Mouse (Mus musculus) left cerebral cortex, adult 2 months (tissue): ENCODE measurements around the gene Glud1. TPM values are rescaled to one million over a fixed set of nuclear protein-coding genes. Genes with fewer than 3 reads are reported as not detected.

ENCODE experiments used
- DNase-seq, 2 experiments: peaks; one replicate each; pipeline ENCODE4 v3.0.0; 2021 to 2022; ENCODE audit warnings: low spot score in 2 of 2, mixed read lengths in 1 of 2; ENCODE audit errors: extremely low spot score in 1 of 2
- H3K27ac ChIP-seq: fragments of 200-600 bp; 2 replicates; pipeline ENCODE4 v1.8.1; 2022
- H3K4me3 ChIP-seq: fragments of 200-600 bp; 2 replicates; pipeline ENCODE4 v1.8.1; 2022
- CTCF ChIP-seq: fragments of 200-600 bp; IDR thresholded peaks from 2 replicates; pipeline ENCODE4 v1.8.1; 2022; ENCODE audit warnings: antibody characterized with exemption, mild to moderate bottlenecking, moderate library complexity
- intact Hi-C: fragments of 180-260 bp; cut with DNase I; formaldehyde crosslinking; loops from one replicate; pipeline ENCODE4 v1.15.1; 2025
- long read RNA-seq, 2 experiments: library from polyadenylated mRNA; stranded (forward); transcript quantifications; one replicate each; pipeline ENCODE4 v2.0.0; 2021; ENCODE audit warnings: borderline mapping rate in 2 of 2
- total RNA-seq, 2 experiments: library from RNA; stranded (reverse); gene quantifications; 2 replicates each; pipeline ENCODE4 v1.2.3; 2021

The Glud1 gene
- total RNA-seq: 100 to 1,000 TPM; 281 to 285 TPM
- long read RNA-seq, experiment 1, transcript Glud1-201 (13 exons, 3,390 nt): major isoform, 209 of 223 reads
- long read RNA-seq, experiment 1, partial matches to known transcripts: 11 of 223 reads
- long read RNA-seq, experiment 1, other reads (novel, unspliced or antisense): 3 of 223 reads
- long read RNA-seq, experiment 2, transcript Glud1-201 (13 exons, 3,390 nt): major isoform, 172 of 187 reads
- long read RNA-seq, experiment 2, partial matches to known transcripts: 8 of 187 reads
- long read RNA-seq, experiment 2, other reads (novel, unspliced or antisense): 7 of 187 reads

DNA sequence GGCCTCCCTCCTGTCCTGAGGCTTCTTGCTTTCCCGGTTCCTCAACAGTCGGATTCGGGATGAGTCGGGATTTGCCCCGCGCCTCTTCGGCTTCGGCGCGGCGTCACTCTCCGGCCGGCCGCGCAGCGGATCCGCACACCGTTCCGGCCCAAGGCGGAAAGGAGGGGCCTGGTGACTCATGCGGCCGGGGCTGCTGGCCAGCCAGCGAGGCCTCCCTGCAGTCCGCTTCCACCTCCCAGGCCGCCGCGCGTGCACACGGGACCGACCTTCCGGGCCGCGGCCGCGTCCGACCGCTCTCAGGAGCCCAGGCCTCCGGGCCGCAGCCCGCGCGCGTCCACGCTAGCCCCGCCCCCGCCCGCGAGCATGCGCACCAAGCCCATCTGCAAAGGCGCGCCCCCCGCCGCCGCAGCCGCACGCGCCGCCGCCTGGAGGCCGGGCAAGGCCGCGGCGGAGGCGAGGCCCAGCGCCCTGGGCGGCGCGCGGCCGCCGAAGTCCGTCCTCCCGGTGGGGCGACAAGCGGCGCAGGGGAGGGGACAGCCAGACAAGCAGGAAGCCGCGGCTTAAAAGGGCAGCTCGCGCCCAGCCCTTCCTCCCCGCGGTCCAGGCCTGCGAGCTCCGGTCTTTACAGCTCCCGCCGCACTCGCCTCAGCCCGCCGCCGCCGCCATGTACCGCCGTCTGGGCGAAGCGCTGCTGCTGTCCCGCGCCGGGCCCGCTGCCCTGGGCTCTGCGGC is at the start of gene Glud1, which contains the start of gene Shld2:
Gene Glud1, plus strand, starts transcription at position 494 of the 732 bp plus-strand sequence.
Gene Shld2, minus strand, starts transcription at position 260 of the 732 bp plus-strand sequence.
- H3K27ac ChIP-seq: peak within 1 kb of the TSS; percentile 92
- peak within 1 kb of the TSS; percentile 96 for H3K4me3 ChIP-seq
- TF ChIP-seq CTCF: no peak; the same call in 1 of the 2 replicates
- DNase-seq: peak; percentile 94 to 96
- intact Hi-C loops: loop anchor here (2.0 to 5.0 kb wide), 2 partner anchors 52 to 192 kb away; partner anchors contain the start of gene Bmpr1a

- intact Hi-C loops: no loop called here
- TF ChIP-seq CTCF: no peak
- Histone ChIP-seq H3K27ac (no peak overlapping the region), H3K4me3 (no peak overlapping the region)
- DNase-seq: no peak
These were observed 42.5 kb upstream of the Glud1 start for GRCm38 (mm10) chr14:34268046-34268445.

GRCm38 (mm10) chr14:34273280-34273679 is 37.2 kb upstream of the Glud1 start:
- Histone ChIP-seq H3K4me3 (no peak overlapping the region), H3K27ac (no peak overlapping the region)
- peak; percentile 74 for TF ChIP-seq CTCF
- intact Hi-C loops: loop anchor here (1.0 to 2.0 kb wide), 2 partner anchors 90 to 298 kb away; no protein-coding TSS in a partner anchor
- no peak for DNase-seq

- DNase-seq: no peak
- no peak overlapping the region for H3K27ac ChIP-seq
- intact Hi-C loops: no loop called here
- H3K4me3 ChIP-seq: no peak overlapping the region
- TF ChIP-seq CTCF: no peak
These were observed 36.4 kb upstream of the Glud1 start for GRCm38 (mm10) chr14:34274141-34274540.

DNA sequence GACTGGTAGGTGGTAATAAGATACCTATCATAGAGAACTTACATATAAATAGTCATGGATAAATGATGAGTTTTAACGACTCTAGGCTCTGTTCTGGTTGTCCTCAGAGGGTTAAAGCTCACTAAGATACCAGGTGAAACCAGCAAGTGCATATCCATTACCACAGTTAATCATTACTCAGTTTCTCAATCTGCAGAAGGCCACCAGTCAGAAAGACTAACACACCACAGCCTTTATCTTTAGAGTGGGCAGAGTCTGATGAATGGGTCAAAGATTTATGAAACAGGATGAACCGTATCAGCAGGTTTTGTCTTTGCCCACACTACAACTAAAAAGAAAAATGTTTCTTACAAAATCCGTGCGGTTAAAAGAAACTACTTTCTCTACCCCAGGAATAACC is 35.3 kb upstream of the Glud1 start:
- no peak overlapping the region for H3K27ac ChIP-seq
- no peak for TF ChIP-seq CTCF
- H3K4me3 ChIP-seq: no peak overlapping the region
- intact Hi-C loops: no loop called here
- no peak for DNase-seq

DNA sequence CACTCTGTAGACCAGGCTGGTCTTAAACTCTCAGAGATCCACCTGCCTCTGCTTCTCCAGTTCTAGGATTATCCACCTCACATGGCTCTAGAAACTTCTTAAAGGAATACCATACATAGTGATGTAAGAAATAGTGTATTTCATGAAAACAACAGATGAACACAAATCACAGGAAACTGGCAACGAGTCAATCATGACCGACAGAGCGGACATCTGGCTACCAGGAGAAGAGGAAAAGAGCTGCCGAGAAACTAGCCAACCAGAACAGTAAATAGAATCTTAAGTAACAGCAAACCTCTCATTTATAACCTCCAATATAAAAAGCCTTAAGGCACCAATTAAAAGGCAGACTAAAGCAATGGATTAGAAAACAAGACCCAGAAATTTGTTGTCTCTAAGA is 30.8 kb upstream of the Glud1 start:
- intact Hi-C loops: no loop called here

GRCm38 (mm10) chr14:34280798-34281197 is 29.7 kb upstream of the Glud1 start:
- Histone ChIP-seq H3K27ac (no peak overlapping the region), H3K4me3 (no peak overlapping the region)
- DNase-seq: no peak
- intact Hi-C loops: no loop called here
- TF ChIP-seq CTCF: no peak

More for the DNA sequence above, 30.8 kb upstream of the Glud1 start:
- no peak overlapping the region for H3K4me3 ChIP-seq
- H3K27ac ChIP-seq: no peak overlapping the region
- no peak for TF ChIP-seq CTCF
- no peak for DNase-seq

DNA sequence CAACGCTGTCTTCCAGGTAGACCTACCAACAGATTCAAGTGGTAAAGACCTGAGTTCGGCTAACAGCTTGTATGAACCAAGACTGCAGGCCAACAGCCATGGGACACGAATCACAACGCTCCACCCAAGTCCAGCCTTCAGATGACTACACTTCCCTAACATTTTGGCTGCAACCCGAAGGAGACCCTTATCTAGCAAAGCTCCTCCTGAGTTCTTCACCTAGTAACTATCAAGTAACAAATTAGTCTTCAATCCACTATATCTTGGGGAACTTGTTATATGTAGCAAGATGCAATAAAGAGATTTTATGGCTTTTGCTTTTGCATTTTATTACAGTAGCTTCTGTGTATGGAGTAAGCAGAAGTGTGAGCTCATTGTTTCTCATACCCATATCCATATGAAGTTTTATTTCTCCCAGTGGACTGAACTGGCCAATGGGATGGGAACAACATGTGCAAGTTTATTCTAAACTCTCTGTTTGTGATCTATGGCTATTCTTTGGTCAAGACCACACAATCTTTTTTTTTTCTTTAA is 28.7 kb upstream of the Glud1 start:
- intact Hi-C loops: no loop called here
- TF ChIP-seq CTCF: no peak
- Histone ChIP-seq H3K4me3 (no peak overlapping the region), H3K27ac (no peak overlapping the region)
- no peak for DNase-seq

DNA sequence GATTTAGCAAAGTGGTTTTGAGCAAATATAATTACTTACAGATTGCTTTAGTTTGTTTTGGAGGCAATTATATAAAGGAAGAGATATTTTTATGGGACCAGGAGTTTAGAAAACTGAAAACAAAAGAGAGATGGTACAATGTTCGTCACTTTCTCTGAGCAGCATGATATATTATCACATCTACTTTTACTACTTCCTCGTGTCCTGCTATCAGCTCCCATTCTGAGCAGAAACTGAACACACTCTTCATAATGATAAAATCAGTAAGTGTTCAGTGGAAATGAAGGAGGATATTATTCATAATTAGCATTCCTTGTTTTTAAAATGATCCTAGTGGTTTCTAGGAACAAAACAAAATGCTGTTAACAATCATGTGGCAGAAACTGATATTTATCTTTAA is 22.1 kb upstream of the Glud1 start:
- no peak overlapping the region for H3K4me3 ChIP-seq
- DNase-seq: no peak
- intact Hi-C loops: no loop called here
- no peak overlapping the region for H3K27ac ChIP-seq
- no peak for TF ChIP-seq CTCF

DNA sequence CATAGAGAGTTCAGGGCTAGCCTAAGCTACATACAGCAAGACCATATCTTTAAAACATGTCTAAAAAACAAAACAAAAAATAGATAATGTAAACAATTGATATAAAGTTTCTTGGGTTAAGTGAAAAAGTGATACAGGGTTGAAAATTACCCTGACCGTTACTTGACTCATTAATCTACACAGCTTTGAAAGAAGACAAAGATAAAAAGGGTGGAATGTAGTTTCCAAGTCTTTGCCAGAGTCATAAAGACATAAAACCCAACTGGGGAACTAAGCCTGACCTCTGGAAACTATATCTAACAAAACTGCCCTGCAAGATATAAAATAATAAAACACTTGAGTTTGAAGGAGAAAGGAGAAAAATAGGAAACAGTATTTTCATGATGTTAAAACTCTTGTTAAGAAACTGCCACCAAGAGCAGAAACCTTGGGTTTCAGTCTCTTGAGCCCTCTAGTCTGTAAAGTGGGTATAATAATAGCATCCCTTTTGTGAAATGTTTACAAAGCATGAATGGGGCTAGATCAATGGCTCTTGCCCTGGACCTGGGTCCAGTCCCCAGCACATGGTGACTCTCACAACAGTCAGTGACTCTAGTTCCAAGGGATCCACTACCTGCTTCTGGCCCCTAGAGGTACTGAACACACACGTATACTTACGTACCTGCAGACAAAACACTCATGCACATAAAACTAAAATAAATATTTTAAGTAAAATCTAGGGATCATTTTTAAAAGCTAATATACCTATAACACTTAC is 21.1 kb upstream of the Glud1 start:
- DNase-seq: no peak
- no peak overlapping the region for H3K27ac ChIP-seq
- H3K4me3 ChIP-seq: no peak overlapping the region
- no peak for TF ChIP-seq CTCF
- intact Hi-C loops: no loop called here

DNA sequence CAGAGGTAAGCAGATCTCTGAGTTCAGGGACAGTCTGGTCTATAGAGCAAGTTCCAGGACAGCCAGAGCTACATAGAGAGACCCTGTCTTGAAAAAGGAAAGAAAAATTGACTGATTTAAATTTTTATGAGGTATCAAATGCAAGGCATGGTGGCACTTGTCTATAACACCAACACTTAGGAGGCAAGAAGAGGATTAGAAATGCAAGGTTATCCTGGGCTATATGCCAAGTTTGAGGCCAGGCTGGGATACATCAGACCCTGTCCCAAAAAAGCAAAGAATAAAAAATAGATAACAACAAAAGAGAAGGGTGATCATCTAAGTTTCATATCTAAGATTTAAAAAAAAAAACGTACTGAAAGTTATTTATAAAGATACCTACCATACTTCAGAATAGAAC is 20.3 kb upstream of the Glud1 start:
- TF ChIP-seq CTCF: no peak
- H3K27ac ChIP-seq: no peak overlapping the region
- intact Hi-C loops: no loop called here
- H3K4me3 ChIP-seq: no peak overlapping the region
- no peak for DNase-seq
